Mouse (Mus musculus) bone marrow macrophage, adult 2 months (primary cell): ENCODE measurements around the gene Sept9.

ENCODE experiments used
- CTCF ChIP-seq: IDR thresholded peaks from 2 replicates; pipeline ENCODE4 v1.5.1; 2012; ENCODE audit warnings: low read depth, mild to moderate bottlenecking, low read length, moderate library complexity
- POLR2A ChIP-seq: IDR thresholded peaks from 2 replicates; pipeline ENCODE4 v1.6.1; 2012; ENCODE audit warnings: mild to moderate bottlenecking, low read depth, low read length, borderline replicate concordance

DNA sequence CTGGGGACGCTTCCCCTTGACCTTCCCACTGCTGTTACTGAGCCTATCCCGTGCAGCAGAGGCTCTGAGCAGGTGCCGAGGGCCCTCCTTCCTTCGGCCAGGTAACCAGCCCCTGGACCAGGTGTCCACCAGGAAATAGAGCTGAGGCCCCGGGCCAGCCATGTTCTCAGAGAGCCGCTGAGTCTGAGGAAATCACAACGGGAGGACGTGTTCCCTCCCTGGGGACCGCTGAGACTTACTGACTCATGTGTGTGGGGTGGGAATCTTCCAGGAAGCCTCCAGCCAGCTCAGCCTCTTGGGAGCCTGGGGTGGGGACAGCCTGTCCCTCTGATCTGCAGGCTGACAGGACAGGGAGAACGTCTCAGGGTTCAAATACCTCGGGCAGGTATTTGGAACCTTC, 32.1 kb downstream of the Sept9 start:
- TF ChIP-seq POLR2A (no peak), CTCF (no peak)
